Comparison of ENCODE assay signal across 8 mouse cellular contexts in the genomic region with DNA sequence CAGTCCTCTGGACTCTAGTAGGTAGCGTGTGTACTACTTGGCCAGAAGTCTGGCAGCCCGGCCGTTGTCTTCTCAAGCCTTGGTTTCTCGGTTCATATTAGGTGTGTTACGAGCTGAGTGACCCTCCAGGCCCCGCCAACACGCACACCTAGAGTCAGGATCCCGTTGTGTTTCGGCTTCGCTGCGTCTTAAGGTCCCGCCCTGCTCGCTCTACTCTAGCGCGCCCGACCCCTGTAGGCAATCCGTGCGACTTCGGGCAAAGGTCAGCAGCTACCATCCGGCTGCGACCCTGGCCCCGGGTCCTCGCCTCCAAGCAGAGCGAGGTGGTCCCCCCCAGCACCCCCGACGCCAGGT. TPM values are rescaled to one million over a fixed set of nuclear protein-coding genes. Genes with fewer than 3 reads are reported as not detected.
DNase-seq lines count a peak whose midpoint lies in the region; ATAC-seq and TF ChIP-seq lines count a peak whose summit lies in the region.

No protein-coding gene starts in this region.

- H3K27me3 ChIP-seq in heart, embryonic 16.5 days (ENCODE audit: control insufficient read depth, insufficient read depth, low read length): peaks cover 27% of the 10 kb centered on the region
- H3K27me3 ChIP-seq in forebrain, postnatal 0 days (ENCODE audit: insufficient read depth, low read length): peaks cover 6% of the 10 kb centered on the region

- 3% methylated on average over 26 of the region's 26 CpGs for WGBS in heart, embryonic 16.5 days
- WGBS in forebrain, postnatal 0 days: 2% methylated on average over 26 of the region's 26 CpGs

- H3K4me2 ChIP-seq in heart, embryonic 16.5 days (ENCODE audit: low read depth, low read length): peak overlapping the region; percentile 96
- H3K4me2 ChIP-seq in forebrain, postnatal 0 days (ENCODE audit: low read depth): peak overlapping the region; percentile 92

- H3K4me1 ChIP-seq in heart, embryonic 16.5 days (ENCODE audit: control insufficient read depth, insufficient read depth, low read length): peaks cover 5% of the 10 kb centered on the region
- H3K4me1 ChIP-seq in forebrain, postnatal 0 days (ENCODE audit: insufficient read depth): peaks cover 8% of the 10 kb centered on the region; the same call in 1 of the 2 replicates

- ATAC-seq in heart, embryonic 16.5 days (replicated peaks; ENCODE audit: extremely low read depth, insufficient read depth, low FRiP score): peak; percentile 31
- peak; percentile 14 for ATAC-seq in forebrain, postnatal 0 days
- peak; percentile 39; the same call in 1 of the 2 replicates for ATAC-seq in megakaryocyte-erythroid progenitor cell, adult 5-6 weeks (replicated peaks; ENCODE audit: low FRiP score, low TSS enrichment, poor library complexity, severe bottlenecking)

- H3K4me3 ChIP-seq in heart, embryonic 16.5 days (ENCODE audit: low read length): peak overlapping the region; percentile 65
- peak overlapping the region; percentile 74 for H3K4me3 ChIP-seq in forebrain, postnatal 0 days (ENCODE audit: low read depth, low read length)

- no peaks in the 10 kb centered on the region for H3K9me3 ChIP-seq in heart, embryonic 16.5 days (replicated peaks; ENCODE audit: control insufficient read depth, low read length)
- H3K9me3 ChIP-seq in forebrain, postnatal 0 days (ENCODE audit: low read length): no peaks in the 10 kb centered on the region

- TF ChIP-seq CTCF in forebrain, postnatal 0 days (IDR thresholded peaks at IDR 0.05; ENCODE audit: low read depth): no peak

- H3K36me3 ChIP-seq in heart, embryonic 16.5 days (ENCODE audit: control insufficient read depth, insufficient read depth): peaks cover 9% of the 10 kb centered on the region
- peaks cover 21% of the 10 kb centered on the region; the same call in 1 of the 2 replicates for H3K36me3 ChIP-seq in forebrain, postnatal 0 days (ENCODE audit: insufficient read depth)

- H3K9ac ChIP-seq in heart, embryonic 16.5 days (ENCODE audit: low read length): peak overlapping the region; percentile 81
- H3K9ac ChIP-seq in forebrain, postnatal 0 days: peak overlapping the region; percentile 83

- intact Hi-C loops in heart, postnatal 10 days (cut with DNase I): loop anchor here (5.0 kb wide), 1 partner anchor 135 kb away; no protein-coding TSS in a partner anchor

- H3K27ac ChIP-seq in heart, embryonic 16.5 days (ENCODE audit: low read length): peak overlapping the region; percentile 92
- peak overlapping the region; percentile 89; the same call in 1 of the 2 replicates for H3K27ac ChIP-seq in forebrain, postnatal 0 days (ENCODE audit: low read depth, low read length)

- no peak for DNase-seq in heart, postnatal 10 days
- peak; percentile 42 for DNase-seq in MEL-GATA-1-ER (ENCODE audit: extremely low read depth, low read depth)
- DNase-seq in forebrain, postnatal 0 days: no peak
- no peak for DNase-seq in cerebellum, postnatal 14 days
- no peak for DNase-seq in ovary, adult 18-20 months (ENCODE audit: low spot score)
- no peak for DNase-seq in retina, embryonic 14.5 days (ENCODE audit: low spot score)

RNA-seq across cellular contexts. Expression of a gene that starts 0.7 kb away (rescaled TPM):
- polyA plus RNA-seq in heart, embryonic 16.5 days (2015; fragmentation: Nextera tagmentation; extraction: Ambion mirVana): 3.8 and 4.0 TPM in 2 replicates
- 1 to 10 TPM; 4.1 to 4.5 TPM for total RNA-seq in heart, postnatal 10 days (2021)
- total RNA-seq in forebrain, postnatal 0 days (2014; rRNA removed): 9.0 and 9.5 TPM in 2 replicates
- polyA plus RNA-seq in forebrain, postnatal 0 days (2015; fragmentation: Nextera tagmentation; extraction: Ambion mirVana): 1.2 and 1.6 TPM in 2 replicates
- 4.0 and 5.5 TPM in 2 replicates for total RNA-seq in megakaryocyte-erythroid progenitor cell, adult 5-6 weeks (2014; fragmentation: Nextera tagmentation)
- 1.4 and 4.3 TPM in 2 replicates for total RNA-seq in megakaryocyte-erythroid progenitor cell, adult 5-6 weeks (2017)

RNA-seq across cellular contexts. Expression of a gene that starts 6.7 kb away (rescaled TPM):
- polyA plus RNA-seq in heart, embryonic 16.5 days (2015; fragmentation: Nextera tagmentation; extraction: Ambion mirVana): 0.54 and 0.61 TPM in 2 replicates
- not detected for total RNA-seq in heart, postnatal 10 days (2021)
- total RNA-seq in forebrain, postnatal 0 days (2014; rRNA removed): not detected in 2 replicates
- 0.11 and 0.21 TPM in 2 replicates for polyA plus RNA-seq in forebrain, postnatal 0 days (2015; fragmentation: Nextera tagmentation; extraction: Ambion mirVana)
- total RNA-seq in megakaryocyte-erythroid progenitor cell, adult 5-6 weeks (2014; fragmentation: Nextera tagmentation): not detected in 2 replicates
- total RNA-seq in megakaryocyte-erythroid progenitor cell, adult 5-6 weeks (2017): not detected in 2 replicates

RNA-seq across cellular contexts. Expression of a gene that starts 34.5 kb away (rescaled TPM):
- 76.7 and 80.0 TPM in 2 replicates for polyA plus RNA-seq in heart, embryonic 16.5 days (2015; fragmentation: Nextera tagmentation; extraction: Ambion mirVana)
- total RNA-seq in heart, postnatal 10 days (2021): 10 to 100 TPM; 63.6 to 76.0 TPM
- 29.0 and 34.1 TPM in 2 replicates for total RNA-seq in forebrain, postnatal 0 days (2014; rRNA removed)
- polyA plus RNA-seq in forebrain, postnatal 0 days (2015; fragmentation: Nextera tagmentation; extraction: Ambion mirVana): 49.8 and 59.9 TPM in 2 replicates
- 173 and 247 TPM in 2 replicates for total RNA-seq in megakaryocyte-erythroid progenitor cell, adult 5-6 weeks (2014; fragmentation: Nextera tagmentation)
- total RNA-seq in megakaryocyte-erythroid progenitor cell, adult 5-6 weeks (2017): 72.8 and 97.8 TPM in 2 replicates

RNA-seq across cellular contexts. Expression of a gene that starts 42.9 kb away (rescaled TPM):
- 30.3 and 31.8 TPM in 2 replicates for polyA plus RNA-seq in heart, embryonic 16.5 days (2015; fragmentation: Nextera tagmentation; extraction: Ambion mirVana)
- 10 to 100 TPM; 34.2 to 43.5 TPM for total RNA-seq in heart, postnatal 10 days (2021)
- total RNA-seq in forebrain, postnatal 0 days (2014; rRNA removed): 131 and 150 TPM in 2 replicates
- 62.8 and 72.6 TPM in 2 replicates for polyA plus RNA-seq in forebrain, postnatal 0 days (2015; fragmentation: Nextera tagmentation; extraction: Ambion mirVana)
- total RNA-seq in megakaryocyte-erythroid progenitor cell, adult 5-6 weeks (2014; fragmentation: Nextera tagmentation): 46.2 and 55.6 TPM in 2 replicates
- total RNA-seq in megakaryocyte-erythroid progenitor cell, adult 5-6 weeks (2017): 60.7 and 86.1 TPM in 2 replicates

RNA-seq across cellular contexts. Expression of a gene that starts 56.8 kb away (rescaled TPM):
- polyA plus RNA-seq in heart, embryonic 16.5 days (2015; fragmentation: Nextera tagmentation; extraction: Ambion mirVana): 17.2 and 18.3 TPM in 2 replicates
- total RNA-seq in heart, postnatal 10 days (2021): 1 to 10 TPM; 6.1 to 7.7 TPM
- total RNA-seq in forebrain, postnatal 0 days (2014; rRNA removed): 77.7 and 85.6 TPM in 2 replicates
- 64.1 and 68.1 TPM in 2 replicates for polyA plus RNA-seq in forebrain, postnatal 0 days (2015; fragmentation: Nextera tagmentation; extraction: Ambion mirVana)
- 6.6 TPM in 2 replicates for total RNA-seq in megakaryocyte-erythroid progenitor cell, adult 5-6 weeks (2014; fragmentation: Nextera tagmentation)
- total RNA-seq in megakaryocyte-erythroid progenitor cell, adult 5-6 weeks (2017): 0.61 and 4.6 TPM in 2 replicates
